Mouse (Mus musculus) common myeloid progenitor, adult 5-6 weeks (primary cell): Measurements from ENCODE around the gene Rae1. TPM values are rescaled to one million over a fixed set of nuclear protein-coding genes. Genes with fewer than 3 reads are reported as not detected.

Source experiments
- ATAC-seq: replicated peaks from 2 replicates; pipeline ENCODE4 v1.8.0; 2016; ENCODE audit warnings: low read depth, mild to moderate bottlenecking, moderate TSS enrichment, inconsistent platforms; ENCODE audit not compliant: poor library complexity, severe bottlenecking
- total RNA-seq: library from RNA; stranded (forward); fragments of 200-1000, 187-1606 nt; gene quantifications from 2 replicates; pipeline ENCODE4 v1.2.3, GENCODE M21; 2017

Gene Rae1
- total RNA-seq, result 87.9 and 91.3 TPM in 2 replicates

- ATAC-seq, result peak; percentile 89
Observed at GRCm38 (mm10) chr2:172999630-173000284, at the start of gene Rae1. Rae1 (plus strand) TSS chr2:173000117.

GRCm38 (mm10) chr2:172950119-172950676 is 49.7 kb upstream of the Rae1 start:
- no peak for ATAC-seq

- ATAC-seq, result no peak
Observed at GRCm38 (mm10) chr2:172950722-172951121, 49.2 kb upstream of the Rae1 start.

- ATAC-seq, result no peak
Observed at GRCm38 (mm10) chr2:172951976-172952375, 47.9 kb upstream of the Rae1 start.

GRCm38 (mm10) chr2:172958579-172958978 is 41.3 kb upstream of the Rae1 start:
- ATAC-seq, result no peak

GRCm38 (mm10) chr2:172959006-172959768 is 40.7 kb upstream of the Rae1 start:
- no peak for ATAC-seq

- no peak for ATAC-seq
Observed at GRCm38 (mm10) chr2:172960350-172960749, 39.6 kb upstream of the Rae1 start.

- ATAC-seq, result no peak
Observed at GRCm38 (mm10) chr2:172961211-172961610, 38.7 kb upstream of the Rae1 start.

GRCm38 (mm10) chr2:172965249-172965648 is 34.7 kb upstream of the Rae1 start:
- no peak for ATAC-seq

- ATAC-seq, result peak; percentile 86
Observed at GRCm38 (mm10) chr2:172966480-172966879, 33.4 kb upstream of the Rae1 start.

GRCm38 (mm10) chr2:172971865-172972264 is 28.1 kb upstream of the Rae1 start:
- ATAC-seq, result no peak

GRCm38 (mm10) chr2:172973806-172974565 is 25.9 kb upstream of the Rae1 start:
- no peak for ATAC-seq

GRCm38 (mm10) chr2:172974701-172975100 is 25.2 kb upstream of the Rae1 start:
- ATAC-seq, result no peak

GRCm38 (mm10) chr2:172975159-172975558 is 24.8 kb upstream of the Rae1 start:
- ATAC-seq, result no peak

- peak; percentile 67 for ATAC-seq
Observed at GRCm38 (mm10) chr2:172976661-172977238, 23.2 kb upstream of the Rae1 start.

- peak; percentile 62 for ATAC-seq
Observed at GRCm38 (mm10) chr2:172977409-172978130, 22.3 kb upstream of the Rae1 start, which contains the start of gene Spo11. Spo11 (plus strand) TSS chr2:172977700.

- ATAC-seq, result peak; percentile 26
Observed at GRCm38 (mm10) chr2:172978131-172978633, 21.7 kb upstream of the Rae1 start.

GRCm38 (mm10) chr2:172979666-172980345 is 20.1 kb upstream of the Rae1 start:
- no peak for ATAC-seq
